Mouse (Mus musculus) embryo, embryonic 9.5 days (tissue): ENCODE measurements around the gene Hsf5.

Experiments
- DNase-seq: peaks from one replicate; pipeline ENCODE4 v3.0.0-alpha.2; 2017; ENCODE audit errors: extremely low spot score

Gene Hsf5

DNA sequence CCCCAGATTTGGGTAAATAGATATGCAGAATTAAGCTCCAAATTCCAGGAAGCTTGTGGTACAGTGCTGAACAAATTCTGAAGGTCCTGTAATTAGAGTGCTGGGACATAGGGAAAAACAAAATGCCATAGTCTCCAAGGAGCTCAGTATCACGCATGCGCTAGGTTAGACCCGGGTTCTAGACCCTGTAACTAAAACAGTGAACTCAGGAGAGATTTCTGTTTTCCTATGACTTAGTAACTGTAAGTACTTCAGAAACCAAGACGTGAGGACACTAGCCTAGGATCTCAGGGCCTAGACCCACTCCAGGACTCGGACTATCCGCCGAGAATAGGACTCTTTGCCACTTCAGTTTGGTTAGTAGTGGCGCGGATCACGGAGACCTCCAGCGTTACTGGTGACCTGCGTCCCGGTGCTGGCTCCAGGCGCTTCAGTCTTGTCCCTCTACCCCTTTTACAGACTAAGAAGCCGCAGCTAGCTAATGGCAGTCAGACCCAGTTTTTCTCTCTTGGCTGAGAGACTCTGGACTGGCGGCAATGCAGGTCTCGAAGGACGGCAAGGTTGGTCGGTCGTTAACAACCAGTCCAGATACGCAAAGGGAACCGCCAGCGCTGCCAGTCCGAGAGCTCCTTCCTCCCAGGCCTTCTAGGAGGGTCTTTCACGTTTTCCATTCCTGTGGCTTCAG, 26.0 kb upstream of the Hsf5 start:
- peak; percentile 56 for DNase-seq

DNA sequence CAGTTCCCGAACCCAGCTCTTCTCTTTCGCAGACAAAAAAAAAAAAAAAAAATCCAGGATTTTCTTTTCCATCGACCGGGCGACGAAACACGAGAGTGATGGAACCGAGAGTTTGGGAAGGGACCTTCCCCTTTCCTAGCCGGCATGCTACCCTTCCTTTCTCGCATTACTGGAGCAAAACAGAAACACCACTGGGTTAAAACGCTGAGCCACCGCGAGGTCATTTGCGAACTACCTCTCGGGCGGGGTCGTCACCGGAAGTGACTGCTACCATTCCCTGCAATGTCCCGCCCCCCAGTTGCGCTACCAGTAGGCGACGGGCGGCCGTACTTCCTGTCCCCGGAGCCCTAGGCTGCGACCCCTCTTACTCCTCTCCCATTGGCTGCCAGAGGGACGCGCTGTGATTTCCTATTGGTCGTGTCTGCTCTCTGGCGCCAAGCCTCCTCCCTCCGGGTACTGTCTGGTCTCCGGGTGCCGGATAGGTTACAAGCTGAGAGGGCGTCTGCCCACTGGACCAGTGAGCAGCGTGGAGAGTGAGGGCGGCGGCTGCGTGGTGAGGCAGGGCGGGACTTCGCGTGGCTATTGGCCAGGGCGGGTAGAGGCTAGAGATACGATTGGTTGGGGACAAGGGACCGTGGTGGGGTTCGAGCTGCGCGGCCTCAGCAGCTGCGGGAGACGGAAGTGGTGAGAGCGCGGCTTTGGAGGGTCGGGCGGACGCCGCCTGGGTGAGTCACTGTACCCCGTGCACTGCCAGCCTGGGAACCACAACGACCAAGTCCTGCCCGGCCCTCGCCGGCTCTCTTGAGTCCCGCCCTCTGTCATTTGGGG, 25.2 kb upstream of the Hsf5 start, which contains the start of gene Mtmr4:
Gene Mtmr4 (plus strand): TSS at position 637 of the 828 bp plus-strand sequence.
- DNase-seq: peak; percentile 99

DNA sequence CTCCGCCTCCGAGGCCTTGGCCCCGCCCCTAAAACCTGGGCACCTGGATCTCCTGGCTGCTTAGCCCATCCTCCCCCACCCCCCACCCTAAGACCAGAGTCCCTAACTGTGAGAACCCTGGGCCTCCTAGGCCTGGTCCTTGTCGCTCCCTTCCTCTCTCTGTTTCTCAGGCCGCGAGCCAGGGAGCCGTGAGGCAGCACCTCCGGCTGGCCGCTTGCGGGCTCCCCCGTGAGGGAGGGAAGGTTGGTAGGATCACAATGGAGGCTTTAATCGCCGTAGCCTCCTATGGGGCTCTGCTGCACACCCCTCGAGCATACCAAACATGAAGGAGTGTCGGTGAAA, 24.6 kb upstream of the Hsf5 start:
- no peak for DNase-seq

DNA sequence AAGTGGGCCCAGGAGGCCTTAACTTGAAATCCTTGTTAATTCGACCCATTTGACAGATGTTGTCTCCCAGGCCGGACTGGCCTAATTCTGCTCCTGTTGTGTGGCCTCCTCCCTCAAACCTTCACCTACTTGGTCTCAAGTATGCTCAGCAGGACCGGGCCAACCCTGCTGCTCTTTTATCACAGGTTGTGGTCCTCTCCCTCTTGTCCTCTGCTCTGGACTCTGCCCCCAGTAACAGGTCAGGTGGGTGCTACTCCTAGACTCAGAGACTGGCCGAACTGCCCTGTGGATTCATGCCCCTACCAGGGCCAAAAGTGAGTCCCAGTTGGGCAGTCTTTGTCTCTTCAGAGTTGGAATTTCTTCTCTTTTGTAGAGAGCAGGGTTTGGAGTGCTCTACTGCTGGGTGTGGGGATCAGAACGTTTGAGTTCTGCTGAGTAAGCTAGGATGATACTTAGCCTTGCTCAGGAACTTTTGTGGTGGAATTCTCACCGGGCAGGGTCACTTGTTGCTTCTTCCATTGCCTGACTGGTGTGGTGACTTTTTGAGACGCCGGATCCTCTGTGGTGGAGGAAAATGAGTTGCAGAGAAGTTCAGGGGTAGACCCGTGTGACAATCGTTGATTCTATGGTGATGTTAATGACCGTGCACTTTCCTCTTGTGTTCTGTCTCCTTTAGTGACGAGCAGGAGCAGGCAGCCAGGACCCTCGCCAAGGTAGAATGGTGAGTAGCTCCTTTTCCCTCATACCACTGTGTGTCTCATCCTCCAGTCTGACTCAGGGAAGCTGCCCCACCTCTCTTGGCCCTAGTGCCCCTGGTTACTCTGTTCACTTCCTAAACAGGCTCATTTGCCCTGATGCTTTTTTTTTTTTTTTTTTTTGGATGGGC, 24.0 kb upstream of the Hsf5 start:
- DNase-seq: no peak

DNA sequence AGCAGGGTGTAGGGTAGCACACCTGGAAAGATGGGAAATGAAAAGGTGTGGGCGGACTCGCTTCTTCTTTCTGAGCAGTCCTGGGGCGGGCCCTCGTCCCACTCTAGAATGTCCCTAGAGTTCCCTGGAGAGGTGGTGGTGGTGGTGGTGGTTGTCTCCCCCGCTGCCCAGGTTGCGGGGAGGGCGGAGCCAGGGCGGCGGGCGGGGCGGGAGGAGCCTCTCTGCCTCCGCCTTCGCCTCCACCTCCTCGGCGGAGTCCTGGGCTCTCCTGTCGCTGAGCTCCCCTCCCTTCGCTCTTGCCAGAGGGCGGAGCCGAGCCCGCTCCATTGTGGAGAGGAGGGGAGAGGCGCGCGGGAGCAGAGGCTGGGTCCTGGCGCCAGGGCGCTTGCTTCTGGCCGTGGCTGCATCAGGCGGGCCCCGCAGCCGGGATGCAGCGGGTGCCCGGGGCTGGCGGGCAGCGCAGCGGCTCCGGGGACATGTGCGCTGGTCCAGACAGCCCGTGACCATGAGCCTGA, 21.6 kb upstream of the Hsf5 start:
- peak; percentile 89 for DNase-seq

DNA sequence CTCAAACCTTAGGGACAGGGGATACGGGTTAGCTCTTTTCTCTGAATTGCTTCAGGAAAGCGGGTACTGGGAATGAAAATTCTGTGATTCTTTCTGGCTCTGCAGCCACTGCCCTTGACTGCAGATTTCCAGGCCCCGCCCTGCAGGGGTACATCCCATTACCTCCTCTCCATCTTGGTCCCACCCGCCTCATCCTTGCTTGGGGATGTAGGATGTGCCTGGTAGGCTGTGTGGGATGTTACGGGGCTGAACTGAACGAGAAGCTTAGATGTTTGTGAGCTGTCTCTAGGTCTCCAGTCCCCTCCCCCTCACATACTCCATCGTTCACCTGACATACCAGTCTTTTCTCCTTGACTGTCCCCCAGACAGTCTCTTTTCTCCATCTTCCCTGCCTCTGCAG, 21.0 kb upstream of the Hsf5 start:
- DNase-seq: no peak

DNA sequence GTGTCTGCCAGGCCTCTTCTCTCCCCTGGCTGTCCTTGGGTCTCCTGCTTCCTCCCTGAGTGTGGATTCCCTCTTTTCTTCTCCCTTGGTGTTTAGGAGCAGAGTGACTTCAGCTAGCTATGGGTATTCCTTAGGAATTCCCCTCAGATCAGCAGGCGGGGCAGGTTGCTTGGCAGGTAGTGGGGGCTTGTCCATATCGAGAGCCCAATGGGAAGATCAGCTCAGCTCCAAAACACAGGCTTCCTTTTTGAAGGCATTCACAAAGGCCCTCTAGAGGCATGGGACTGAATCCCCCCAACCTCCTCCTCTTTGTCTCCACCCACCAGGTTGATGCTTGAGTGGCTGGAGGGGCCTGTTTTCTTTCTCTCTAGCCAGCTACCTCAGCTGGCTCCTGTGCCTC, 20.5 kb upstream of the Hsf5 start:
- DNase-seq: no peak

DNA sequence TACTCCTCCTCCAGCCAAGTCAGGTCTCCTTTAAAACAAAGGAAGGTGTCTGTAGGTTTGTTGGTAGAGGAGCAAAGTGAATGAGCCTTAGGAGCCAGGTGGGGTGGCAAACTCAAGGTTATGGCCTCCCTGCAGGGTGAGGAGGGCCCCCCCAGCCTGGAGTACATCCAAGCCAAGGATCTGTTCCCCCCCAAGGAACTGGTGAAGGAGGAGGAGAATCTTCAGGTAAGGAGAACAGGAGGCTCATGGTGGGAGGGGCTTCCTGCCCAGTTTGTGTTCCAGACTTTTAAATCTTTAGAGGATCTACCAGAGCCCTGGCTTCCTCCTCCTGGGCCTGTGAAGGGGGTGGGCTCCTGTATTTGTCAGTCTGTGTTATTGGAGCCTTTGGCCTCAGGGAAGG, 19.9 kb upstream of the Hsf5 start:
- DNase-seq: no peak

DNA sequence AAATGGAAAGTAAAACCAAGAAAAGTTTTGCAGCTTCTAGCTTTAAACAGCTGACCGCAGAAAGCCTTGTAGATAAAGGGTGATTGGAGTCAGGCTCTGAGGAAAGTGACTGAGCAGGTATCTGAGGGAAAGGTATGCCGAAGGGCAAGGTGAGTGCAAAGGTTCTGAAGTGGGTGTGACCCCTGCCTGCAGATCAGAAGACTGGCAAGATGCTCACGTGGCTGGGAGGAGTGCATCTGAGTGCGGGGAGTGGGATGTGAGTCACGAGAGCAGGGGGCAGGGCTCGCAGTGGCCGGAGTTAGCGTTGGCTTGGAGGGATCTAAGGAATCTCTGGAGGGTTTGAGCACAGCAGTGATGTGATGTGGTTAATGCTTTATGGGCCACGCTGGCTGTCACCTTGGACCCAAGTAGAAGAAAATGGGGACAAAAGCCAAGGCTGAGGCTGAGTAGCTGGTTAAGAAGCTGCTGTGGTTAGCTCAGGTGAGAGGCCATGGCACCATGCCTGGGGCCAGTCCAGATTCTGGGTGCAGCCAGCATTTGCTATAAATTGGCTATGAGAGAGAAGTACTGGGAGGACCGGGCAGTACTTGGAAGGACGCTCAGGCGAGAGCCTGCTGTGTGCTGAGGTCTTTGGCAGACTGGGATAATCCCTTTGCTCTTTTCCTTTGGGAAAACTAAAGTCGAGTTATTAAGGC, 17.4 kb upstream of the Hsf5 start:
- DNase-seq: no peak

DNA sequence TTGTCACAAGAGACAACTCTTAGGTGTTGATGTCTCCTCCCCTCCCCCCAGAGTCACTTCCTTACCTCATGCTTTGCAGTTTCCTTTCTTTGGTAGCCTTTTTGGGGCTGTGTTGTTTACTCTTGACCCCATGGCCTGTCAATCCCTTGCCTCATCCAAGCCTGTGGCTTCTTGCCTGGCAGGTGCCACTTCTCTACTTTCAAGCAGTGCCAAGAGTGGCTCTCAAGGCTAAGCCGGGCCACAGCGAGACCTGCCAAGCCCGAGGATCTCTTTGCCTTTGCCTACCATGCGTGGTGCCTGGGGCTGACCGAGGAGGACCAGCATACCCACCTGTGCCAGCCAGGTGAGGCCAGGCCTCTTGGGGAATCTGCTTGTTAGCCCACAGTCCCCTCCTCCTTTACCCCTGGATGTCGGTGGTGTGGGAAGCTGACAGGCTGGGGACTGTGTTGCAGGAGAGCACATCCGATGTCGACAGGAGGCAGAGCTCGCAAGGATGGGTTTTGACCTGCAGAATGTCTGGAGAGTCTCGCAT, 16.6 kb upstream of the Hsf5 start:
- DNase-seq: no peak

DNA sequence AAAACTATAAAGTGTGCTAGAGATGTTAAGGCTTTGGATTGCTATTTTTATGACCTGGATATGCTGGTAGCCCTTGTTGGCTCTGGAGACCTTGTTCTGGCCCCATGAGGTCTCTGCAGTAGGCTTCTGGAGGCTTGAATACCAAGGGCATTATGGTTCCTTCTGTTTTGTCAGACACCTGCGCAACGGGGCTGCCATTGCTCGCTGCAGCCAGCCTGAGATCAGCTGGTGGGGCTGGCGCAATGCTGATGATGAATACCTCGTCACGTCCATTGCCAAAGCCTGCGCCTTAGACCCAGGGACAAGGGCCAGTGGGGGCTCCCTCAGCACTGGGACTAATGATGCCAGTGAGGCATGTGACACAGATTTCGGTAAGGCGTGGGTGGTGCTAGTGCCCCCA, 14.7 kb upstream of the Hsf5 start:
- DNase-seq: no peak

DNA sequence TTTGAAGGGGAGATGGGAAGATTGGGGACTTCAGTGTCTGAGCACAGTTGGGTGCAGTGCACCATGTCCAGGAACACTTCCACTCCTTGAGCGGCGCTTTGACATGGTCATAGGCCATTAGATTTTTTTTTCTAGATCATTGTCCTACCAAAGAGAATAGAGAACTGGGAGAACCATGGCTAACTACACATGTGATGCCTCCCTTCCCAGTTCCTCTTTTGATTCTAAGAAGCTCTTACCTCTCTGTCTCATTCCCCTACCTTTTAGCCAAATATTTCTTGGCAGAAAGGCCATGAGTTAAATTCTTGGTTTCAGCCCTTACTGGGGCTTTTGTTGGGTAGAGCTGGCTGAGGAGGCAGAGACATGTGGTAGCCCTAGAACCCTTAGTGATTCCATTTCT, 13.4 kb upstream of the Hsf5 start:
- DNase-seq: no peak

DNA sequence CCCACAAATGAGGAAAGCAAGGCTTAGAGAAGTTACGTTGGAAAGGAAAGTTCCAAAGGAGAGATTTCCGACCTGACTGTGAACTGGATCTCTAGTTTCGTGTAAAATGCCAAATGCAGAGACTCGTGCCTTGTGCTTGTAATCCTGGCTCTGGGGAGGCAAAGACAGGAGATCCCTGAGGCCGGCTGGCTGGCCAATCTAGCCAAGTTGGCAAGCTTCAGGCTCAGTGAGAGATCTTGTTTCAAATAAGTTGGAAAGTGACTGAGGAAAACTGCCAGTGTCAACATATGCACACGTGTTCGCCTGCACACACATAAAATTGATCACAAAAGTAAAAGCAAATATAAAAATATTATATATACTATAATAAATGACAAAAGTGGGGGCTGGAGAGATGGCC, 7.7 kb upstream of the Hsf5 start:
- DNase-seq: no peak

DNA sequence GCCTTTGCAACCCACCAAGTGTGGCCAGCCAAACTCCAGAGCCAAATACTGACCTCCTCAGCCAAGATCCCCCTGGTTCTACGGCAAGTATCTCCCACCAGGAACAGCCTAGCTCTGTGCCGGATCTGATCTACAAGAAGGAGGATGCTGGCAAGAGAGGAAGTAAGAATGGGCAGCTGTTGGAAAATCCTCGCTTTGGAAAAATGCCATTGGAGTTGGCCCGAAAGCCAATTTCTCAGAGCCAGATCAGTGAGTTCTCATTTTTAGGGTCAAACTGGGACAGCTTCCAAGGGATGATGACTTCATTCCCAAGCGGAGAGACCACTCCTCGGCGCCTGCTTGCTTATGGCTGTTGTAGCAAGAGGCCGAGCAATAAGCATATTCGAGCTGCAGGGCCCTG, 5.4 kb upstream of the Hsf5 start:
- DNase-seq: no peak

DNA sequence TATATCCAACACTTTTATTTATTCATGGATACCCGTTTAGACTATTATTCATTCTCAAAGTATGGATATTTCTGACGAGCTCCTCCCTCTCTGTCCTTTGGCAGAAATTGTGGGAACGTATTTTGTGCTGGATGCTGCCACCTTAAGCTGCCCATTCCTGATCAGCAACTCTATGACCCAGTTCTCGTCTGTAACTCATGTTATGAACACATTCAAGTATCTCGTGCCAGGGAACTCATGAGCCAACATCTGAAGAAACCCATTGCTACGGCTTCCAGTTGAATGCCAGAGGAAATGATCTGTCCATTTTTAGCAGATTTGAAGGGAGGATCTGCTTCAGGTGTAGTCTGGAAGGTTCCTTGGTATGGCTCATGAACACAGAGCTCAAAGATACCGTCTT, 3.0 kb upstream of the Hsf5 start:
- DNase-seq: no peak

DNA sequence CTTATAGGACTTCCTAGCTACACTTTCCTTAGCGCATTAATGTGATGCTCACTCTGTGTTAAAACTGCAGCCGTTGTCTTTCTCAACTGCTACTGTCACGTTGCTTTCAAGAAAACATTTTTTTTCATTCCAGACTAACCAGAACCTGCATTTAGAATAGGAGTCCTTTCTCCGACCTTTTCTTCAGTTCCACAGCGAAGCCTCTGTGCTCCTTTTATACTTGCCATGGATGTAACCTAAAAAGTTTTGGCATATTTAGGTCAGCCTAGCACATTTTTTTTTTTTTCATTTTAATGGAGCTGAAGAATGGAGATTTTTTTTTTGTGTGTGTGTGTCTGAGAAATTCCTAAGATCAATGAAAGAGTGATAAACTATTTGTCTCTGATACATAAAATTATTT, 1.4 kb upstream of the Hsf5 start:
- no peak for DNase-seq

DNA sequence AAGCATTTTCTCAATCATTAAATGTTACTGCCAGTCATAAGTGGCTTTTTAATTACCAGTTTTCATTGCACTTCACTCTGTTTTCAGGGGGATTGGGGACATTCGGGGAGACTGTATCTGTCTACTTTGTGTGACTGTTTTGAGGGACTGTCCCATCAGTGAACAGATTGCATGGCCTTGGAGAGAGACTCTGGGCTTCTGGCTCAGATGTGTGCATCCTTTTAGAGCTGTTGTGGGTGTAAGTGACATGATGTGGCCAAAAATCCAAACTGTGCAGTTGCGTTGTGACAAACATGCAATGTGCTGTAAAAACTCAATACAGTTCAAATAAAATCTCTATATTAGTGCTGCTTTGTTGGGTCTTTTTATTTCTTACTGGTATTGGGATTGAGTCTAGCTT, 1.0 kb upstream of the Hsf5 start:
- DNase-seq: no peak

DNA sequence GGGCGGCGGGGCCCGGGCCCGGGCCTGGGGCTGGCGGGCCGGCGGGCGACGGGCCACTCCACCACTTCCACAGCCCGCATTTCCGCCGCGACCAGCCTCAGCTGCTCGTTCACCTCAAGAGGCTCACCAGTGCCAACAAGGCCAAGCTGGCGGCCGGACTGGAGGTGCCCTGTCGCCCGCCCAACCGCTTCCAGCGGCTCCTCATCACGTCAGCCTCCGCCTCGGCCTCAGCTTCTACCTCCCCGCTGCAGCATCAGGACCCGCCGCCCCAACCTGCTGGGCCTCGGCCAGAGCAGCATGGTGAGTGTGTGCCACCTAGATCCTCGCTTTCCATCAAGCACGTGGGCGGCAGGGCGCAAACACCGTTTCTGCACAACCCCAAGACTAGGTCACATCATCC, 642 bp downstream of the Hsf5 start:
- DNase-seq: no peak

DNA sequence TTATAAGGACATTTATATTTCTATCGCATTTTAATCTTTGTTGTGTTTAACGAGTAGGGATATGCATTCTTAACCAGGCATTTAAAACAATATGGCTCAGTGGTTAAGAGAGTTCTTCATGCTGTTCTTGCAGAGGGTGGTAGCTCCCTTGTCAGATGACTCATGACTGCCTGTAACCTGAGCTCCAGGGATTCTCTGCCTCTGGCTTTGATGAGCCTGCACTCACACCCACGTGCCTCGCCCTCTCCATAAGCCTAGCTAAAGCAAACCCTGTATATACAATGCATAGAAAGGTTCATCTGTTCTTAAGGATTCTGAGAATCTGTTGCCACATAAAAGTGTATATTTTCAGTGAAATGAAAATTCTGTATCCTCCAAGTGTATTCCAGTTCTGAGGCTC, 6.2 kb downstream of the Hsf5 start:
- no peak for DNase-seq

DNA sequence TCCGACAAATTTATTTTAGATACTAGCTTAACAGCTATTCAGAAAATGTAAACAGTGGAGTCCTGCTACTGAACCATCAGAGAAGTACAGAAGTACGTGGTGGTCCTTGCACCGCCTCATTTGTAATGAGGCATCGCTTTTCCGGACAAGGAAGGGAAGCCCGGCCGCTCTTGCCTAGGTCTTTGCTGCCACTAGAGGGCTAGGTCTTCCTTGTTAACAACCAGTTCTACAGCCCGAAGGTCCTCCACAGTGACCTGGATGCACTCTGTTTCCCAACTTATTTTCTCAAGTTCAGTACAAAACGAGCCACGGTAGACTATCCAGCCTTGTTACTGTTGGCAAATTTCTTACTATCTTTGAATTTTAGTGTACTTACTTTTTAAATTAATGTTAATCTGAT, 12.9 kb downstream of the Hsf5 start:
- peak; percentile 49 for DNase-seq

DNA sequence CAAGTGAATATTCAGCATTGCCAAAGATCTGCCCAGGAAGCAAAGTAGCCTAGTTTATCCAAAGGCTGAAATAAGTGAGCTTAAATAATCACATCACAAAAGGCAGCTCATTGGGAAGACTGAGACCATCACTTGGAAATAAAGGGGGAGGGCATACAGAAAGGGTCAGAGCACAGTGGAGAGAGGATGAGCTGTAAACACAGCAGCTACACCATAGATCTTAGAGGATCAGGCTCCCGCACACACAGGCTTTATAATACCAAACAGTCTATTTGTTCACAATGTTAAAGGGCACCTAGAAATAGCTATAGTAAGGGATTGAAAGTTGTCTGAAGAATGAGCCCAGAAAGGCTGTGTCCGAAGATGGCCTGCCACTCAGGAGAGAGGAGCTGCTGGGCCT, 21.8 kb downstream of the Hsf5 start:
- no peak for DNase-seq

DNA sequence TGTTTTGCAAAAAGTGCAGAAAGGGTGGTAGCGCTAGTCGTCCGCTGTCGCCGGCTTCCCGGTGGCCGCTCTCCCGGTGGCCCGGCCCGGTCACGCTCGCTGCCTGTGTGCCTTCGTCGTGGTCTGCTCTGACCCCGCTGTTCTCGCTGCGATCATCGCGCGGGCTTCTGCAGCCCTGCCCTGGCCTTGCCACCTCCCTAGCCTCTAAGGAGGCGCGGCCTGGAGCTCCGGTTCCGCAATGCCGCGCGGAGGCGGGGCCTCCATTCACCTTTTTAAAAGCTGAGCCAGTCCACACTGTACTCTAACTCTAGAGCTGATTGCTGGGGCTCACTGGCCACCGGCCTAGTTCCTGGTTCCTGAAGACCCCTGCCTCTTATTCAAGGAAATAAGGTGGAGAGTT, 22.2 kb downstream of the Hsf5 start:
- DNase-seq: peak; percentile 78
